Mouse (Mus musculus) ES-E14 (cell line): ENCODE results near the gene Clec18a.

Experiments used
- HCFC1 ChIP-seq: IDR thresholded peaks from 2 replicates; pipeline ENCODE4 v1.6.1; 2012; ENCODE audit warnings: low read length, inconsistent platforms, borderline replicate concordance; ENCODE audit not compliant: insufficient read depth
- MAFK ChIP-seq: IDR thresholded peaks from 2 replicates; pipeline ENCODE4 v1.6.1; 2014; ENCODE audit warnings: mild to moderate bottlenecking, low read depth, low read length, inconsistent platforms; ENCODE audit not compliant: insufficient read depth
- ZC3H11A ChIP-seq: IDR thresholded peaks from 2 replicates; pipeline ENCODE4 v1.6.1; 2012; ENCODE audit warnings: low read depth, mild to moderate bottlenecking, inconsistent platforms, low read length, borderline replicate concordance

GRCm38 (mm10) chr8:111062072-111062757 is 30.0 kb downstream of the Clec18a start:
- TF ChIP-seq HCFC1 (no peak), ZC3H11A (no peak), MAFK (peak; percentile 96)
